Mouse (Mus musculus) MEL (cell line): Measurements from ENCODE around the gene Ttll11.

Experiments
- CTCF ChIP-seq, 3 experiments: IDR thresholded peaks in 2 of 3; conservative IDR thresholded peaks in 1 of 3; 2 replicates each; pipeline ENCODE4 v1.5.1; 2011 to 2012; ENCODE audit warnings: low read length in 3 of 3, low read depth in 2 of 3, mild to moderate bottlenecking in 2 of 3, improper control_type of control experiment in 1 of 3, inconsistent platforms in 1 of 3, mixed read lengths in 1 of 3, moderate library complexity in 1 of 3; ENCODE audit not compliant: control insufficient read depth in 1 of 3, insufficient read depth in 1 of 3, poor library complexity in 1 of 3, severe bottlenecking in 1 of 3
- E2F4 ChIP-seq: IDR thresholded peaks from 2 replicates; pipeline ENCODE4 v1.6.1; 2011; ENCODE audit warnings: low read depth, low read length, improper control_type of control experiment, borderline replicate concordance
- EP300 ChIP-seq, 2 experiments: IDR thresholded peaks; 2 replicates each; pipeline ENCODE4 v1.6.1; 2011; ENCODE audit warnings: improper control_type of control experiment in 2 of 2, low read length in 2 of 2, low read depth in 1 of 2, mild to moderate bottlenecking in 1 of 2
- JUND ChIP-seq: IDR thresholded peaks from 2 replicates; pipeline ENCODE4 v1.6.1; 2011; ENCODE audit warnings: low read depth, mild to moderate bottlenecking, improper control_type of control experiment, low read length
- MAZ ChIP-seq: IDR thresholded peaks from 2 replicates; pipeline ENCODE4 v1.6.1; 2012; ENCODE audit warnings: low read depth, mild to moderate bottlenecking, inconsistent platforms, low read length, improper control_type of control experiment
- POLR2A ChIP-seq, 2 experiments: IDR thresholded peaks; 2 replicates each; pipeline ENCODE4 v1.6.1; 2011 to 2012; ENCODE audit warnings: low read length in 2 of 2, mild to moderate bottlenecking in 2 of 2, control low read depth in 1 of 2, improper control_type of control experiment in 1 of 2, low read depth in 1 of 2, moderate library complexity in 1 of 2; ENCODE audit not compliant: control insufficient read depth in 1 of 2, insufficient read depth in 1 of 2, poor library complexity in 1 of 2
- POLR2AphosphoS2 ChIP-seq: IDR thresholded peaks from 2 replicates; pipeline ENCODE4 v1.6.1; 2011; ENCODE audit warnings: low read length, improper control_type of control experiment
- SIN3A ChIP-seq: IDR thresholded peaks from 2 replicates; pipeline ENCODE4 v1.6.1; 2012; ENCODE audit warnings: low read length, improper control_type of control experiment, inconsistent platforms
- TCF12 ChIP-seq: IDR thresholded peaks from 2 replicates; pipeline ENCODE4 v1.6.1; 2014; ENCODE audit warnings: low read depth, mild to moderate bottlenecking, inconsistent platforms, low read length, improper control_type of control experiment, moderate library complexity
- USF1 ChIP-seq: IDR thresholded peaks from 2 replicates; pipeline ENCODE4 v1.6.1; 2014; ENCODE audit warnings: low read depth, mild to moderate bottlenecking, inconsistent platforms, low read length, improper control_type of control experiment, moderate library complexity

- peak; percentile 35 to 59 (median 46); a peak in 5 of 6 replicates for TF ChIP-seq CTCF (IDR thresholded peaks at IDR 0.05 in 2 of 3, conservative IDR thresholded peaks at IDR 0.05 in 1 of 3; ENCODE audit: control insufficient read depth in 1 of 3, insufficient read depth in 1 of 3, low read depth in 2 of 3, low read length in 3 of 3, poor library complexity in 1 of 3, severe bottlenecking in 1 of 3)
- TF ChIP-seq SIN3A, result no peak; the same call in 1 of the 2 replicates
- no peak for TF ChIP-seq POLR2AphosphoS2
- TF ChIP-seq MAZ, result no peak
- TF ChIP-seq TCF12, result no peak
- no peak for TF ChIP-seq JUND
- TF ChIP-seq EP300 (IDR thresholded peaks at IDR 0.05; ENCODE audit: low read depth in 1 of 2, low read length in 2 of 2), result no peak; a peak in 1 of 4 replicates
- TF ChIP-seq E2F4, result no peak
- TF ChIP-seq USF1, result no peak
- 0 out of 4 replicates have a peak, but pooled peaks of 1 of the 2 experiments have one; percentile 4 for TF ChIP-seq POLR2A (IDR thresholded peaks at IDR 0.05; ENCODE audit: control insufficient read depth in 1 of 2, insufficient read depth in 1 of 2, low read depth in 1 of 2, low read length in 2 of 2, poor library complexity in 1 of 2)
These were observed 137.8 kb downstream of the Ttll11 start for GRCm38 (mm10) chr2:35841841-35842420.
